9 mouse cellular contexts compared by ENCODE assay signal in the genomic region with DNA sequence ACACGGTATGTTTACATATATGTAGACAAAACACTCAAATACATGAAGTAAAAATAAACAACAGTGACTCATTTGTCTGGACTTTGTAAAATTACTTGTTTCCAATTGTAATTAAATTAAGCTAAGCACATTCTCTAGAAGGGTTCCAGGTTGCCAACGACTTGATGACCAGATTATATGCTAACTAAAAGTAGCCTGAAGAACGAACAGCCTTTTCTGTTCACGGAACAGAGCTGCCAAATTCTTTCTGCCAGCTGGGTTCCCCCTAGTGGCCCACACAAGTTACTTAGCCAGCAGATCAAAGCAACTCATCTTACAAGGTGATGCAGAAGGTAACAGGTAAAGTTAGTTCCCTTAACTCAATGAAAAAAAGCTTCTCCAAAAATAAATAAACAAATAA. TPM values are rescaled to one million over a fixed set of nuclear protein-coding genes. Genes with fewer than 3 reads are reported as not detected.
DNase-seq lines count a peak whose midpoint lies in the region; ATAC-seq lines count a peak whose summit lies in the region.
"Had no signal": no experiment of that assay in that cellular context is flagged by ENCODE, and none has a peak within 500 bp of the region (broad histone marks: within the 10 kb centered on the region; RNA-seq: fewer than 3 reads in every experiment).

No protein-coding gene starts in this region.

- no peaks in the 10 kb centered on the region for H3K27me3 ChIP-seq in embryonic facial prominence, embryonic 11.5 days (ENCODE audit: control insufficient read depth, insufficient read depth, low read length)
- H3K27me3 ChIP-seq in embryonic facial prominence, embryonic 10.5 days (replicated peaks; ENCODE audit: low read depth, poor library complexity, severe bottlenecking): no peaks in the 10 kb centered on the region
- no peaks in the 10 kb centered on the region for H3K27me3 ChIP-seq in midbrain, embryonic 11.5 days (ENCODE audit: control insufficient read depth, insufficient read depth, low read length)
- H3K27me3 ChIP-seq in midbrain, embryonic 10.5 days (ENCODE audit: low read depth, poor library complexity, severe bottlenecking): no peaks in the 10 kb centered on the region
- 0 out of 2 replicates have a peak, but pooled peaks cover 2% of the 10 kb centered on the region for H3K27me3 ChIP-seq in liver, embryonic 13.5 days

- H3K27ac ChIP-seq in embryonic facial prominence, embryonic 11.5 days (replicated peaks; ENCODE audit: low read depth, low read length): no peak overlapping the region
- no peak overlapping the region for H3K27ac ChIP-seq in embryonic facial prominence, embryonic 10.5 days (replicated peaks)
- H3K27ac ChIP-seq in midbrain, embryonic 11.5 days (ENCODE audit: low read depth, low read length): no peak overlapping the region
- no peak overlapping the region for H3K27ac ChIP-seq in midbrain, embryonic 10.5 days (replicated peaks)
- H3K27ac ChIP-seq in liver, embryonic 13.5 days: no peak overlapping the region

- H3K4me1 ChIP-seq in embryonic facial prominence, embryonic 11.5 days (ENCODE audit: control insufficient read depth, insufficient read depth, low read length): no peaks in the 10 kb centered on the region
- H3K4me1 ChIP-seq in embryonic facial prominence, embryonic 10.5 days: no peaks in the 10 kb centered on the region
- H3K4me1 ChIP-seq in midbrain, embryonic 11.5 days (ENCODE audit: control insufficient read depth, insufficient read depth, low read length): no peaks in the 10 kb centered on the region
- peaks cover 9% of the 10 kb centered on the region; the same call in 1 of the 2 replicates for H3K4me1 ChIP-seq in midbrain, embryonic 10.5 days
- 0 out of 2 replicates have a peak, but pooled peaks cover 3% of the 10 kb centered on the region for H3K4me1 ChIP-seq in liver, embryonic 13.5 days (replicated peaks)

- no peak for ATAC-seq in embryonic facial prominence, embryonic 11.5 days (replicated peaks; ENCODE audit: insufficient number of reproducible peaks, low FRiP score, low TSS enrichment, low read depth)
- ATAC-seq in midbrain, embryonic 11.5 days (ENCODE audit: low FRiP score): no peak
- ATAC-seq in liver, embryonic 13.5 days (ENCODE audit: low read depth): no peak
- ATAC-seq in inflammation-experienced regulatory T-cells, adult 6 months: no peak

- WGBS in embryonic facial prominence, embryonic 11.5 days: 28% methylated on average over 4 of the region's 4 CpGs
- 37% methylated on average over 4 of the region's 4 CpGs for WGBS in embryonic facial prominence, embryonic 10.5 days
- 28% methylated on average over 4 of the region's 4 CpGs for WGBS in midbrain, embryonic 11.5 days
- WGBS in midbrain, embryonic 10.5 days: 34% methylated on average over 4 of the region's 4 CpGs
- WGBS in liver, embryonic 13.5 days (ENCODE audit: insufficient replicate concordance): 25% methylated on average over 4 of the region's 4 CpGs

- no peak overlapping the region for H3K4me3 ChIP-seq in embryonic facial prominence, embryonic 11.5 days (ENCODE audit: low read depth, low read length)
- H3K4me3 ChIP-seq in embryonic facial prominence, embryonic 10.5 days: no peak overlapping the region
- H3K4me3 ChIP-seq in midbrain, embryonic 11.5 days (ENCODE audit: low read depth, low read length): no peak overlapping the region
- no peak overlapping the region for H3K4me3 ChIP-seq in midbrain, embryonic 10.5 days
- H3K4me3 ChIP-seq in liver, embryonic 13.5 days (replicated peaks): no peak overlapping the region
- H3K4me3 ChIP-seq: myocyte had no signal

- peak; percentile 30 for DNase-seq in embryonic facial prominence, embryonic 11.5 days (ENCODE audit: low spot score)
- no peak for DNase-seq in embryonic facial prominence, embryonic 10.5 days (ENCODE audit: low spot score)
- DNase-seq in midbrain, embryonic 11.5 days (ENCODE audit: low spot score, missing footprints): peak; percentile 81
- no peak for DNase-seq in midbrain, embryonic 10.5 days (ENCODE audit: low spot score)
- DNase-seq in c-Kit-positive CD71-positive TER-119-negative erythroid progenitor cells, embryonic 14.5 days (ENCODE audit: low read depth): peak; percentile 28
- peak; percentile 22 for DNase-seq in liver, embryonic 13.5 days
- no peak for DNase-seq in adipocyte (ENCODE audit: low spot score)

- H3K9ac ChIP-seq in embryonic facial prominence, embryonic 11.5 days (replicated peaks; ENCODE audit: low read length): no peak overlapping the region
- no peak overlapping the region for H3K9ac ChIP-seq in midbrain, embryonic 11.5 days (ENCODE audit: low read length)
- H3K9ac ChIP-seq in liver, embryonic 13.5 days: no peak overlapping the region

- H3K36me3 ChIP-seq in embryonic facial prominence, embryonic 11.5 days (replicated peaks; ENCODE audit: control insufficient read depth, insufficient read depth, low read depth, low read length): no peaks in the 10 kb centered on the region
- no peaks in the 10 kb centered on the region for H3K36me3 ChIP-seq in embryonic facial prominence, embryonic 10.5 days (replicated peaks)
- no peaks in the 10 kb centered on the region for H3K36me3 ChIP-seq in midbrain, embryonic 11.5 days (ENCODE audit: control insufficient read depth, insufficient read depth, low read length)
- H3K36me3 ChIP-seq in midbrain, embryonic 10.5 days: no peaks in the 10 kb centered on the region
- H3K36me3 ChIP-seq in liver, embryonic 13.5 days: no peaks in the 10 kb centered on the region

- H3K4me2 ChIP-seq in embryonic facial prominence, embryonic 11.5 days (ENCODE audit: low read depth, low read length): no peak overlapping the region
- no peak overlapping the region for H3K4me2 ChIP-seq in midbrain, embryonic 11.5 days
- no peak overlapping the region for H3K4me2 ChIP-seq in liver, embryonic 13.5 days

- H3K9me3 ChIP-seq in embryonic facial prominence, embryonic 11.5 days (replicated peaks; ENCODE audit: control insufficient read depth, low read length): no peaks in the 10 kb centered on the region
- no peaks in the 10 kb centered on the region for H3K9me3 ChIP-seq in embryonic facial prominence, embryonic 10.5 days
- no peaks in the 10 kb centered on the region for H3K9me3 ChIP-seq in midbrain, embryonic 11.5 days (ENCODE audit: control insufficient read depth, low read length)
- H3K9me3 ChIP-seq in midbrain, embryonic 10.5 days (replicated peaks): no peaks in the 10 kb centered on the region
- no peaks in the 10 kb centered on the region for H3K9me3 ChIP-seq in liver, embryonic 13.5 days (replicated peaks)

RNA-seq across cellular contexts. Expression of a gene that starts 16.6 kb away (rescaled TPM):
- polyA plus RNA-seq in embryonic facial prominence, embryonic 11.5 days (2014; fragmentation: Nextera tagmentation; extraction: Ambion mirVana): not detected in 2 replicates
- not detected in 2 replicates for polyA plus RNA-seq in embryonic facial prominence, embryonic 10.5 days (2016; fragmentation: Nextera tagmentation; extraction: Ambion mirVana)
- polyA plus RNA-seq in midbrain, embryonic 11.5 days (2014; fragmentation: Nextera tagmentation; extraction: Ambion mirVana): not detected in 2 replicates
- polyA plus RNA-seq in midbrain, embryonic 10.5 days (2016; fragmentation: Nextera tagmentation; extraction: Ambion mirVana): not detected in 2 replicates
- not detected in 2 replicates for polyA plus RNA-seq in liver, embryonic 13.5 days (2015; fragmentation: Nextera tagmentation; extraction: Ambion mirVana)
- polyA plus RNA-seq in inflammation-experienced regulatory T-cells, adult 6 months (2017; shearing (Covaris generic)): under 1 TPM in 1 of 3 experiments, not detected in 2; 0.19 TPM
- polyA plus RNA-seq: myocyte had no signal

RNA-seq across cellular contexts. Expression of a gene that starts 42.4 kb away (rescaled TPM):
- not detected in 2 replicates for polyA plus RNA-seq in embryonic facial prominence, embryonic 11.5 days (2014; fragmentation: Nextera tagmentation; extraction: Ambion mirVana)
- polyA plus RNA-seq in embryonic facial prominence, embryonic 10.5 days (2016; fragmentation: Nextera tagmentation; extraction: Ambion mirVana): not detected in 2 replicates
- polyA plus RNA-seq in midbrain, embryonic 11.5 days (2014; fragmentation: Nextera tagmentation; extraction: Ambion mirVana): not detected in 2 replicates
- polyA plus RNA-seq in midbrain, embryonic 10.5 days (2016; fragmentation: Nextera tagmentation; extraction: Ambion mirVana): not detected in 2 replicates
- polyA plus RNA-seq in liver, embryonic 13.5 days (2015; fragmentation: Nextera tagmentation; extraction: Ambion mirVana): 0.13 and 0.21 TPM in 2 replicates
- under 1 TPM in 1 of 3 experiments, not detected in 2; 0.19 TPM for polyA plus RNA-seq in inflammation-experienced regulatory T-cells, adult 6 months (2017; shearing (Covaris generic))

RNA-seq across cellular contexts. Expression of a gene that starts 52.3 kb away (rescaled TPM):
- polyA plus RNA-seq in embryonic facial prominence, embryonic 11.5 days (2014; fragmentation: Nextera tagmentation; extraction: Ambion mirVana): 0.67 and 0.89 TPM in 2 replicates
- polyA plus RNA-seq in embryonic facial prominence, embryonic 10.5 days (2016; fragmentation: Nextera tagmentation; extraction: Ambion mirVana): 0.47 and 0.72 TPM in 2 replicates
- polyA plus RNA-seq in midbrain, embryonic 11.5 days (2014; fragmentation: Nextera tagmentation; extraction: Ambion mirVana): 0.29 and 0.37 TPM in 2 replicates
- polyA plus RNA-seq in midbrain, embryonic 10.5 days (2016; fragmentation: Nextera tagmentation; extraction: Ambion mirVana): 0.42 TPM in 2 replicates
- 6.2 and 8.3 TPM in 2 replicates for polyA plus RNA-seq in liver, embryonic 13.5 days (2015; fragmentation: Nextera tagmentation; extraction: Ambion mirVana)
- under 1 TPM in 1 of 3 experiments, not detected in 2; 0.36 TPM for polyA plus RNA-seq in inflammation-experienced regulatory T-cells, adult 6 months (2017; shearing (Covaris generic))

RNA-seq across cellular contexts. Expression of a gene that starts 55.0 kb away (rescaled TPM):
- polyA plus RNA-seq in embryonic facial prominence, embryonic 11.5 days (2014; fragmentation: Nextera tagmentation; extraction: Ambion mirVana): 5.1 and 5.7 TPM in 2 replicates
- 4.2 and 4.6 TPM in 2 replicates for polyA plus RNA-seq in embryonic facial prominence, embryonic 10.5 days (2016; fragmentation: Nextera tagmentation; extraction: Ambion mirVana)
- 6.3 and 9.5 TPM in 2 replicates for polyA plus RNA-seq in midbrain, embryonic 11.5 days (2014; fragmentation: Nextera tagmentation; extraction: Ambion mirVana)
- polyA plus RNA-seq in midbrain, embryonic 10.5 days (2016; fragmentation: Nextera tagmentation; extraction: Ambion mirVana): 5.5 and 8.1 TPM in 2 replicates
- 4.5 and 5.4 TPM in 2 replicates for polyA plus RNA-seq in liver, embryonic 13.5 days (2015; fragmentation: Nextera tagmentation; extraction: Ambion mirVana)
- polyA plus RNA-seq in inflammation-experienced regulatory T-cells, adult 6 months (2017; shearing (Covaris generic)): 1 to 10 TPM in 2 of 3 experiments, under 1 TPM in 1; 0.68 to 4.3 (median 2.6) TPM

Comparison
In these comparisons a context has a peak if more than half of its experiments do, and no peak if none do; other contexts are left out.
1. DNase-seq: peak in embryonic facial prominence, embryonic 11.5 days (single experiment), midbrain, embryonic 11.5 days (single experiment), c-Kit-positive CD71-positive TER-119-negative erythroid progenitor cells, embryonic 14.5 days (single experiment) and liver, embryonic 13.5 days (single experiment); none in embryonic facial prominence, embryonic 10.5 days (single experiment), midbrain, embryonic 10.5 days (single experiment) and adipocyte (single experiment).